Mouse (Mus musculus): ENCODE measurements around the gene Cdkn1c. TPM values are rescaled to one million over a fixed set of nuclear protein-coding genes. Genes with fewer than 3 reads are reported as not detected.

Cdkn1c gene
- polyA plus RNA-seq, 1 experiment from 2014 or later: 522 TPM

Other genes starting within 250 kb of the Cdkn1c start
- gene Slc22a18, start 12.7 kb upstream of the Cdkn1c start, polyA plus RNA-seq (2015; fragmentation: Nextera tagmentation; extraction: Ambion mirVana): 18.2 and 22.7 TPM in 2 replicates
- gene Phlda2, start 42.1 kb upstream of the Cdkn1c start, polyA plus RNA-seq (2015; fragmentation: Nextera tagmentation; extraction: Ambion mirVana): 11.7 and 16.1 TPM in 2 replicates
- 175 and 192 TPM in 2 replicates for gene Nap1l4, start 88.1 kb upstream of the Cdkn1c start, polyA plus RNA-seq (2015; fragmentation: Nextera tagmentation; extraction: Ambion mirVana)
- gene Cars, start 139.0 kb upstream of the Cdkn1c start, polyA plus RNA-seq (2015; fragmentation: Nextera tagmentation; extraction: Ambion mirVana): 56.4 and 62.8 TPM in 2 replicates
- 0.27 and 0.33 TPM in 2 replicates for gene Tnfrsf26, start 167.7 kb upstream of the Cdkn1c start, polyA plus RNA-seq (2015; fragmentation: Nextera tagmentation; extraction: Ambion mirVana)
- gene Tnfrsf22, start 188.6 kb upstream of the Cdkn1c start, polyA plus RNA-seq (2015; fragmentation: Nextera tagmentation; extraction: Ambion mirVana): 3.4 and 4.5 TPM in 2 replicates
- 1.2 and 1.4 TPM in 2 replicates for gene Tnfrsf23, start 224.8 kb upstream of the Cdkn1c start, polyA plus RNA-seq (2015; fragmentation: Nextera tagmentation; extraction: Ambion mirVana)

All from intestine, embryonic 16.5 days (tissue).